Mouse (Mus musculus): ENCODE measurements around the gene Nlrp4a.

- no peak for TF ChIP-seq CTCF (IDR thresholded peaks at IDR 0.05; ENCODE audit: borderline replicate concordance, insufficient read depth, low read depth, low read length)
- no peak for TF ChIP-seq POLR2A (IDR thresholded peaks at IDR 0.05; ENCODE audit: borderline replicate concordance, insufficient read depth, low read length)
Observed at GRCm38 (mm10) chr7:26476690-26477089, 41.8 kb downstream of the Nlrp4a start.
